Mouse (Mus musculus): ENCODE measurements at regions not wholly inside any gene's neighbourhood (a gene's known extent, or its start where the extent isn't known, plus 50 kb on each side); places are given as distances from the start of the nearest gene placed in this dataset.

DNA sequence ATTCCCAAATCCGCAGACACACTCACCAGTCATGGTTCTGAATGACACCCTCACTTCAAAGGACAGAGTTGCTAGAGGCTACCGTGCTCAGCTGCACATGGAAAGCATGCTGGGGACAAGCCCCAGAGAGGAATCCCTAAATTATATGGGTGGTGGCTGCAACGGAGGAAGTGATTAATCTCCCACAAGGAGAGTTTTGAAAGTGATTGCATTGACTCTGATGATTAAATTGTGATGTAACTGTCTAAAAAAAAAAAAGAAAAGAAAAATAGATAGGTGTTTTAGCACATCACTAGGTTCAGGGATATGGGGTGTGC, 59.6 kb upstream of the Serp2 start:
- no peak for TF ChIP-seq POLR2A (IDR thresholded peaks at IDR 0.05; ENCODE audit: borderline replicate concordance, low read depth, low read length)
- TF ChIP-seq CTCF (IDR thresholded peaks at IDR 0.05; ENCODE audit: low read depth, low read length): no peak

Measured in bone marrow macrophage, adult 2 months (primary cell).